Mouse (Mus musculus) liver, embryonic 11.5 days (tissue): ENCODE data around the gene Rapgef1. TPM values are rescaled to one million over a fixed set of nuclear protein-coding genes. Genes with fewer than 3 reads are reported as not detected.

Experiments
- ATAC-seq: fragments of 200-750 bp; cut with Nextera tagmentation; replicated peaks from 2 replicates; pipeline ENCODE4 v1.8.0; 2017; ENCODE audit warnings: moderate number of reproducible peaks, mild to moderate bottlenecking, moderate TSS enrichment, moderate library complexity; ENCODE audit not compliant: low FRiP score
- DNase-seq: peaks from one replicate; pipeline ENCODE4 v3.0.0-alpha.2; 2017; ENCODE audit warnings: low spot score
- H3K27ac ChIP-seq: fragments of 300-500 bp; sonication (generic); 2 replicates; pipeline ENCODE4 v1.5.1; 2014; ENCODE audit warnings: mild to moderate bottlenecking, low read depth, low read length, control low read depth
- H3K27me3 ChIP-seq: fragments of 300-500 bp; sonication (generic); replicated peaks from 2 replicates; pipeline ENCODE4 v1.6.1; 2014; ENCODE audit warnings: low read length, mixed read lengths; ENCODE audit not compliant: control insufficient read depth, insufficient read depth
- H3K36me3 ChIP-seq: fragments of 300-500 bp; sonication (generic); 2 replicates; pipeline ENCODE4 v1.6.1; 2014; ENCODE audit warnings: mild to moderate bottlenecking, low read length, moderate library complexity, mixed read lengths; ENCODE audit not compliant: control insufficient read depth, insufficient read depth
- H3K4me1 ChIP-seq: fragments of 300-500 bp; sonication (generic); replicated peaks from 2 replicates; pipeline ENCODE4 v1.6.1; 2014; ENCODE audit warnings: low read length, mixed read lengths; ENCODE audit not compliant: control insufficient read depth, insufficient read depth
- H3K4me2 ChIP-seq: fragments of 300-500 bp; sonication (generic); 2 replicates; pipeline ENCODE4 v1.6.1; 2014; ENCODE audit warnings: mild to moderate bottlenecking, control low read depth, moderate library complexity
- H3K4me3 ChIP-seq: fragments of 300-500 bp; sonication (generic); 2 replicates; pipeline ENCODE4 v1.5.1; 2014; ENCODE audit warnings: low read depth, low read length, control low read depth
- H3K9ac ChIP-seq: fragments of 300-500 bp; sonication (generic); 2 replicates; pipeline ENCODE4 v1.6.1; 2014; ENCODE audit warnings: low read depth, low read length, control low read depth
- H3K9me3 ChIP-seq: fragments of 300-500 bp; sonication (generic); 2 replicates; pipeline ENCODE4 v1.6.1; 2016; ENCODE audit warnings: low read length, inconsistent platforms, mixed read lengths; ENCODE audit not compliant: control insufficient read depth
- WGBS: fragments of 180-500 bp; shearing (Covaris S2); extraction: QIAGEN DNeasy Blood & Tissue Kit; methylation state at CpG from one replicate; pipeline ENCODE4 v1.1.7; 2014; 5-methylcytosine and 5-hydroxymethylcytosine counted together
- polyA plus RNA-seq: library from polyadenylated mRNA; unstranded; fragments of >200 nt; fragmentation: Nextera tagmentation; extraction: Ambion mirVana; gene quantifications from 2 replicates; pipeline ENCODE4 v1.2.1, GENCODE M21; 2014

The Rapgef1 gene
- polyA plus RNA-seq, 1 experiment from 2014 or later, result 16.5 TPM

GRCm38 (mm10) chr2:29737209-29737925 lies 117.8 kb downstream of the Rapgef1 start:
- H3K27me3 ChIP-seq, result no peaks in the 10 kb centered on the region
- WGBS, result 79% methylated on average over 12 of the region's 12 CpGs
- no peak overlapping the region for H3K9ac ChIP-seq
- no peak for DNase-seq
- ATAC-seq, result no peak
- H3K27ac ChIP-seq, result no peak overlapping the region
- no peak overlapping the region for H3K4me3 ChIP-seq
- H3K4me2 ChIP-seq, result no peak overlapping the region
- no peaks in the 10 kb centered on the region for H3K9me3 ChIP-seq
- H3K36me3 ChIP-seq, result peaks cover 16% of the 10 kb centered on the region
- H3K4me1 ChIP-seq, result peaks cover 3% of the 10 kb centered on the region

GRCm38 (mm10) chr2:29738799-29739198 lies 119.3 kb downstream of the Rapgef1 start:
- Histone ChIP-seq H3K36me3 (peaks cover 14% of the 10 kb centered on the region), H3K9ac (no peak overlapping the region), H3K4me2 (no peak overlapping the region), H3K9me3 (no peaks in the 10 kb centered on the region), H3K27ac (peak overlapping the region; percentile 40), H3K4me3 (no peak overlapping the region), H3K27me3 (no peaks in the 10 kb centered on the region), H3K4me1 (peaks cover 3% of the 10 kb centered on the region)
- WGBS, result 60% methylated on average over 4 of the region's 4 CpGs
- ATAC-seq, result no peak
- DNase-seq, result no peak

GRCm38 (mm10) chr2:29739368-29739767 lies 119.8 kb downstream of the Rapgef1 start:
- Histone ChIP-seq H3K4me2 (no peak overlapping the region), H3K27me3 (no peaks in the 10 kb centered on the region), H3K9ac (no peak overlapping the region), H3K9me3 (no peaks in the 10 kb centered on the region), H3K4me1 (peaks cover 3% of the 10 kb centered on the region), H3K4me3 (no peak overlapping the region), H3K36me3 (peaks cover 9% of the 10 kb centered on the region), H3K27ac (peak overlapping the region; percentile 40)
- WGBS, result 48% methylated on average over 5 of the region's 5 CpGs
- no peak for ATAC-seq
- DNase-seq, result no peak

- DNase-seq (no peak), ATAC-seq (no peak)
- H3K4me1 ChIP-seq, result peaks cover 3% of the 10 kb centered on the region
- H3K4me3 ChIP-seq, result no peak overlapping the region
- no peak overlapping the region for H3K27ac ChIP-seq
- H3K4me2 ChIP-seq, result no peak overlapping the region
- 88% methylated on average over 6 of the region's 6 CpGs for WGBS
- no peak overlapping the region for H3K9ac ChIP-seq
- peaks cover 8% of the 10 kb centered on the region for H3K27me3 ChIP-seq
- peaks cover 4% of the 10 kb centered on the region for H3K36me3 ChIP-seq
- H3K9me3 ChIP-seq, result no peaks in the 10 kb centered on the region
These were observed 121.7 kb downstream of the Rapgef1 start for GRCm38 (mm10) chr2:29741207-29741606.

GRCm38 (mm10) chr2:29744256-29744655 lies 124.7 kb downstream of the Rapgef1 start:
- Histone ChIP-seq H3K36me3 (no peaks in the 10 kb centered on the region), H3K4me2 (no peak overlapping the region), H3K9me3 (no peaks in the 10 kb centered on the region), H3K4me1 (no peaks in the 10 kb centered on the region; the same call in 1 of the 2 replicates), H3K27ac (no peak overlapping the region), H3K27me3 (peaks cover 35% of the 10 kb centered on the region), H3K4me3 (no peak overlapping the region), H3K9ac (no peak overlapping the region)
- WGBS, result 89% methylated on average over 6 of the region's 6 CpGs
- no peak for ATAC-seq
- no peak for DNase-seq

GRCm38 (mm10) chr2:29747188-29747782 lies 127.8 kb downstream of the Rapgef1 start:
- 8% methylated on average over 50 of the region's 50 CpGs for WGBS
- no peak for ATAC-seq
- Histone ChIP-seq H3K4me2 (peak overlapping the region; percentile 54), H3K27ac (no peak overlapping the region), H3K4me1 (no peaks in the 10 kb centered on the region; the same call in none of the 2 replicates), H3K9me3 (no peaks in the 10 kb centered on the region), H3K4me3 (peak overlapping the region; percentile 34), H3K9ac (no peak overlapping the region), H3K27me3 (peaks cover 64% of the 10 kb centered on the region), H3K36me3 (no peaks in the 10 kb centered on the region)
- DNase-seq, result no peak

- Histone ChIP-seq H3K9me3 (no peaks in the 10 kb centered on the region), H3K27ac (no peak overlapping the region), H3K9ac (no peak overlapping the region), H3K36me3 (no peaks in the 10 kb centered on the region), H3K27me3 (peaks cover 68% of the 10 kb centered on the region), H3K4me2 (no peak overlapping the region), H3K4me3 (no peak overlapping the region), H3K4me1 (no peaks in the 10 kb centered on the region; the same call in none of the 2 replicates)
- WGBS, result 45% methylated on average over 5 of the region's 5 CpGs
- no peak for DNase-seq
- ATAC-seq, result no peak
These were observed 128.3 kb downstream of the Rapgef1 start for GRCm38 (mm10) chr2:29747852-29748251.

GRCm38 (mm10) chr2:29748499-29748898 lies 129.0 kb downstream of the Rapgef1 start:
- H3K36me3 ChIP-seq, result no peaks in the 10 kb centered on the region
- H3K27me3 ChIP-seq, result peaks cover 72% of the 10 kb centered on the region
- H3K4me2 ChIP-seq, result no peak overlapping the region
- no peak overlapping the region for H3K4me3 ChIP-seq
- ATAC-seq, result no peak
- 70% methylated on average over 4 of the region's 4 CpGs for WGBS
- no peak for DNase-seq
- no peaks in the 10 kb centered on the region; the same call in none of the 2 replicates for H3K4me1 ChIP-seq
- H3K9ac ChIP-seq, result no peak overlapping the region
- H3K27ac ChIP-seq, result no peak overlapping the region
- no peaks in the 10 kb centered on the region for H3K9me3 ChIP-seq

GRCm38 (mm10) chr2:29751497-29751896 lies 132.0 kb downstream of the Rapgef1 start, which contains the start of gene Gm13420:
Gene Gm13420 (minus strand): TSS chr2:29751685.
- 12% methylated on average over 28 of the region's 28 CpGs for WGBS
- Histone ChIP-seq H3K4me1 (no peaks in the 10 kb centered on the region; the same call in none of the 2 replicates), H3K4me2 (peak within 1 kb of the TSS; percentile 54), H3K27ac (no peak within 1 kb of the TSS), H3K9ac (peak within 1 kb of the TSS; percentile 22; the same call in 1 of the 2 replicates), H3K36me3 (no peaks in the 10 kb centered on the region), H3K4me3 (peak within 1 kb of the TSS; percentile 29), H3K9me3 (no peaks in the 10 kb centered on the region), H3K27me3 (peaks cover 61% of the 10 kb centered on the region)
- DNase-seq (no peak), ATAC-seq (peak; percentile 36; the same call in 1 of the 2 replicates)
